Mouse (Mus musculus): ENCODE measurements around the gene Luzp1.
A peak's percentile ranks its signal among the peaks of the same experiment; 100 is the strongest.

The Luzp1 gene

DNA sequence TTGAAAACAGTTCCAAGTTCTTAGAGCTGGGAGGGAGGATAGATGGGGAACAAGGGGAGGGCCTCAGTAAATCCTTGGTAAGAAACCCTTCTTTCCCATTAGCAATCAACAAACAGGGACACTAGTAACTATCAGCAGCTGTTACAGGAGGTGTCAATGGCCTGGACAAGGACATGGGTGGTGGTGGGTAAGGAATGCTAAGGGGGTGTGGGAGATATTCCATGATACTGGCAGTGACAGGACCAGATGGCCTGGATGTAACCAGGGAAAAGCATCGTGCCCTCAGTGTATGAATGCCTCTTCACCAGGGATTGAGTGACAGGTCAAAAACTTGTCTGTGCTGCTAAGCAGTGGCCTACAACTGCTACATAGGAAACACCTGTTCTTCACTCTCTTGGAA lies 83.5 kb downstream of the Luzp1 start:
- DNase-seq = peak; percentile 78

- no peak for DNase-seq
Observed at GRCm38 (mm10) chr4:136557638-136558037, 88.1 kb downstream of the Luzp1 start.

GRCm38 (mm10) chr4:136559690-136560089 lies 90.1 kb downstream of the Luzp1 start:
- peak; percentile 72 for DNase-seq

DNA sequence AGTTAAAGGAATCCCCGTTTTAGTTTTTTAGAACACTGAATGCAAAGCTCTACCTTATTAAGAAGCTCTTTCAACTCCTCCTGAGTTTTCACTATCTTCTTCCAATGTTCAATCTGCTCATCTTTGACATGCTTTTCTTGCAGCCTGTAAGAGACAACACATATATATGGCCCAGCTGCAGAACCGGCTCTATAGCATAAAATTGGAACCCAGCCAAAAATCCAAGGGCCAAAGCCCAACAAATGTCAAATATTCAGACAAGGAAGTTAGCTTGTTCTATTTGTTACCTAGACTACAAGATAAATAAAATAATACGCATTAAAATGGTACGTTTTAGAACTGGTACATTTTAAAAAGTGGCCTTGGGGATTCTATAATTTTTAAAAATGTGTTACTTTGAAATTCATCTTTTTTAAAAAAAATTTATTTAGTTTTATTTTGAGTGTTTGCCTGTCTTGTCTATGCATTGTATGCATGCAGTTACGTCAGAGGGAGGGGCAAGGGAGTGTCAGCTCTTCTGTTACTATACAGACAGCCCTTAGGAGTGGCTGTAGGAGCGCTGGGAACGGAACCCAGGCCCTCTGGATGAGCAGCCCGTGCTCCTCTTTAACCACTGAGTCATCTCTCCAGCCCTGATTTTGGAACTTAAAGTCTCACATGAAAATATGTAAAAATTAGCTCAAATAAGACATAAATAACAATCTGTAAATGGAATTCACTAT lies 90.9 kb downstream of the Luzp1 start:
- DNase-seq = peak; percentile 43

DNA sequence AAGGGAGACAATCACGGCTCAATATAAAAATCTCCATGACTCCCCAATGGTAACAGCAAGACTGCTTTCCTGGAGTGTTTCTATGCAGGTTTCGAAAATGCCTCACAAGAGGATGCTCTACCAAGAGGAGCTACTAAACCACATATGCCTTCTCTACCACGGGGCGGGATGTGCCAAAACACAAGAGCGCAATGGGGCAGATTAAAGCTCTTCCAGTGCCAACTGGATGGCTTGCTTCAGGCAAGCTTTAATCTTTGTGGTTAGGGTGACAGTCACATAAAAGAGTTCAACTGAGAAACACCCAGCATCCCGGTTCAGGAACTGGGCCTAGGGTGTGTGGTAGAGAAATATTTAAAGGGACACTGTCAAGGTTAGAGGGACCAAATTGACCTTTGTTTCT lies 93.2 kb downstream of the Luzp1 start:
- DNase-seq = no peak

GRCm38 (mm10) chr4:136568629-136569028 lies 99.1 kb downstream of the Luzp1 start:
- DNase-seq = no peak

- no peak for DNase-seq
Observed at GRCm38 (mm10) chr4:136569998-136570397, 100.4 kb downstream of the Luzp1 start.

DNA sequence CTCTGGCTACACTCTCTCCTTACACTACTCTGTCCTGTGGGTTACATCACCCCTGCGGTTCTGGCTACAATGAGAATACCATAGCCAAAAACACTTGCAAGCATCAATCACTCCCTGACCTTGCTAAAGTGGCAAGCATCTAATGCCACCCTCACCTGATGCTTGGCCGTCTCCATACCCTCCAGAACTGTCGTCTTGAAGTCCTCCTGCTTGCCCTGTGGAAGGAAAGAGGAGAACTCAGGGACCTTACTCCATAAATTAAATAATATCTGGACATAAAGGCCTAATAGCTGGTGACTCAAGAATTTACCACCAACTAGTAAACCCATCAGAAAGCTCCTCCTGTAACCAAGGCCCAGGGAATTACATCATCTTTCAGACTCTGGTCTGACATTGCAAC lies 112.3 kb downstream of the Luzp1 start:
- peak; percentile 82 for DNase-seq

DNA sequence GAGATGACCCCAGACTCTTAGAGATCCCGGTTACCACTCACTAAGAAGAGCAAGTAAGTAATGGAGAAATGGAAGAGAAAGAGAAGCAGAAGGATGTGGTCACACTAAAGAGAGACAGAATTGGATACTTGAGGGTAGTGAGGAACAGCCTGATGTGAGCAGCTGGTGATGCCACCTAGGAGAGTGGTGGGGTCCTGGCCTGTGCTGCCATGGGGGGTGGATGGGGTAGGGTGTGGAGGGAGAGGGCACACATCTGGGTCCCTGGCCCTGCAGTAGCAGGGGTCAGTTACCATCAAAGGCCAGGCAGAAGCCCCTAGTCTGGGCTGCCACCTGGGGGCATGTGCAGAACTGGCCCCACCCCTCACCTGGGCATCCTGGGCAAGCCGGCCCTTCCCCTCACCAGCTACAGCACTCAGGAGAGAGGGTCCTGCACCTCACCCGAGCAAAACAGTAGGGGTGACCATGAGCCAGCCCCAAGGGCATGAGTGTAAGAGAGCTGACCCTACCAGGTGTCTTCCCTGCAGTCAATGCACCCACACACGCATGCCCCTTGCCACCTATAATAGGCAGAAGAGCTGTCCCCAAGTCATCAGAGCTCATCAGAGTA lies 117.8 kb downstream of the Luzp1 start:
- DNase-seq = peak; percentile 84

DNA sequence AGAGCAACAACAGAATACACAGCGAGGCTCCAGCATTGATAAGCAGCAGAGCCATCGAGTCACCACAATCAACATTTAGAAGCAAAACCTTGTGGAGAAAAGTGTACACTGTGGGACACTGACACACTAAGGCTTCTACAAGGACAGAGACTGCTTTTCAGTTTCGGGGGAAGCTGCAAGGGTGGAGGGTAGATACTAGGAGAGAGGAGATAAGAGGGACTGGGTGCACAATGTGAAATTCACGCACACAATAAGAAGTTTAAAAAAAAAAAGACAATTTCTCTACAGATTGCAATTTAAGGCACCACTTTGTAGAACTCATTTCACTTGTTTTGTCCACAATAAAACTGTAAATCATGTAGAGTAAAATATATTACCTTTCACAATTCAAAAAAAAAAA lies 118.4 kb downstream of the Luzp1 start:
- no peak for DNase-seq

DNA sequence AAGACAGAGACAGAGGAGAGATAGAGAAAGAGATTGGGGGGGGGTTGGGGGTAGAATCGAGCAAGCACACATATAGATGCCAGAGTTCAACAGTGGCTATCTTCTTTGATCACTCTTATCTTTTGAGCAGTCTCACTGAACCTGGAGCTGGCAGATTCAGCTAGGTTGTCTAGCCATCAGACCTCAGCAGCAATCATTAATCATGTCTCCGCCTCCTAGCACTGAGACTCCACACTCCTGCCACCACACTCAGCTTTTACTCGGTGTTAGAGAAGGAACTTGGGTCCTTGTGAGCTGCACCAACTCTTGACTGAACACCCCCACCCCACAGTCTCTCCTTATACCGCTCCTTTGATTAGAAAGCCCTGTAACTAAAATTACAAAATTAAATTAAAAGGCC lies 122.5 kb downstream of the Luzp1 start:
- no peak for DNase-seq

DNA sequence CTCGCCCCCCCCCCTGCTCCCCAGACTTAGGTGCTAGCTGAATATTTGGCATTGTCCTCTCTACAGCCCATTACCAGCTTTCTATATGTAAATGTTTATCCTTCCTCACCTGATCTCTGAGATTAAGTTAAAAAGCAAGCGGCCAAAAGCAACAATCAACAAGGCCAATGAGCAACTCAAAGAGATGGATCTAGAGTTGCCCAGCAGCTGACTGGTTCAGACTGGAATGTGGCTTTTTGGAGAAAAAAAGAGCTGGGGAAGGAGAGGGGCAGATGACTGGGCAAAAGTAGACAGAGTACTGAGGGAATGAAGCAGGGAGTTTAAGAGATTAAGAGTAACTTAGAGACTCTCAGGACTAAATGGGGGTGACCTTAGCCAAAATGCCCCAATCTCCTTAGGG lies 124.4 kb downstream of the Luzp1 start:
- DNase-seq = no peak

GRCm38 (mm10) chr4:136595221-136595620 lies 125.7 kb downstream of the Luzp1 start:
- peak; percentile 77 for DNase-seq

GRCm38 (mm10) chr4:136598268-136598876 lies 128.8 kb downstream of the Luzp1 start:
- peak; percentile 82 for DNase-seq

- peak; percentile 30 for DNase-seq
Observed at GRCm38 (mm10) chr4:136599869-136600268, 130.3 kb downstream of the Luzp1 start.

- DNase-seq = peak; percentile 57
Observed at GRCm38 (mm10) chr4:136600536-136600935, 131.0 kb downstream of the Luzp1 start.

- peak; percentile 92 for DNase-seq
Observed at GRCm38 (mm10) chr4:136601476-136601875, 131.9 kb downstream of the Luzp1 start.

GRCm38 (mm10) chr4:136602018-136602554 lies 132.5 kb downstream of the Luzp1 start:
- peak; percentile 96 for DNase-seq

GRCm38 (mm10) chr4:136602568-136602967 lies 133.0 kb downstream of the Luzp1 start, which contains the start of gene Kdm1a:
Gene Kdm1a (minus strand): TSS chr4:136602723.
- peak; percentile 99 for DNase-seq

All from heart, adult 11 months (tissue).